Mouse (Mus musculus): ENCODE results near the gene Tead2. TPM values are rescaled to one million over a fixed set of nuclear protein-coding genes. Genes with fewer than 3 reads are reported as not detected.

Gene Tead2
- polyA plus RNA-seq, 1 experiment = 147 TPM

DNA sequence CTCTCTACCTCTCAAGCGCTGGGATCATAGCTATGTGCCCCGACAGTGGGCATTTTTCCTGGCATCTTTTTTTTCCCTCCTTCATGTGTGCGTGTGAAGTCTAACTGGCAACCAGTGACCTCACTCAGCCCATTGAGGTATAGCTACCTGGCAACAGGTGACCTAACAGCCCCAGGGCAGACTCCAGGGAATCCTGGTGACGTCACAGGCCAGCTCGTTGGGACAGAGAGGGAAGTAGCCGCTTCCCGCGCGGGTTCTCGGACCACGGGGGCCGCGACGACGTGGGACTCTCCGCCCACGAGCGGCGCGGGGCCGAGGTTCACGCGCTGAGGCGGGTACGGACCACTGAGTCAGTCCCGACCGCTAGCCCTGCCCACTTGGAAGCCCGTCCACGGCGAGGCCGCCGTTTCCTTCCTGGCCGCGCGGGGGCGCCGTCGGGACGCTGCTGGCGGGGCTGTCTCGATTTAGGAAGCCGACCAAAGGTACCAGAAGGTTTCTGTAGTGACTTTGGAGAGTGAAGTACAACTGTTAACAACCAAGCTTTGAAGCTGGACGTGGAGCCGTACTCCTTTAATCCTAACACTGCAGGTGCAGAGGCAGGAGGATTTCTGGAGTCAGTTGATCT lies 61.7 kb downstream of the Tead2 start, which contains the start of gene Slc6a21:
TSS of gene Slc6a21 (plus strand) at position 378 of the 625 bp plus-strand sequence.
- TF ChIP-seq EP300 (IDR thresholded peaks at IDR 0.05; ENCODE audit: insufficient read depth, low read depth, low read length) (no peak), CTCF (IDR thresholded peaks at IDR 0.05; ENCODE audit: low read depth, low read length) (peak; percentile 87)
- H3K27ac ChIP-seq (ENCODE audit: insufficient read depth, low read length) = no peak within 1 kb of the TSS

More for the DNA sequence above, 61.7 kb downstream of the Tead2 start, which contains the start of gene Slc6a21:
- H3K36me3 ChIP-seq (ENCODE audit: control insufficient read depth, insufficient read depth, low read length, poor library complexity, severe bottlenecking) = no peaks in the 10 kb centered on the region
- H3K4me1 ChIP-seq (ENCODE audit: control insufficient read depth, insufficient read depth, low read length) = peaks cover 2% of the 10 kb centered on the region
- H3K9me3 ChIP-seq (replicated peaks; ENCODE audit: control insufficient read depth, insufficient read depth, low read length, poor library complexity, severe bottlenecking) = no peaks in the 10 kb centered on the region
- peak within 1 kb of the TSS; percentile 66 for H3K4me3 ChIP-seq (ENCODE audit: low read depth, low read length)
- H3K9ac ChIP-seq (ENCODE audit: low read depth, poor library complexity, severe bottlenecking) = peak within 1 kb of the TSS; percentile 17; the same call in 1 of the 2 replicates
- H3K27me3 ChIP-seq (ENCODE audit: control insufficient read depth, insufficient read depth, low read length, poor library complexity, severe bottlenecking) = no peaks in the 10 kb centered on the region

Other genes with a start within 250 kb of the Tead2 start
- 73.3 and 84.5 TPM in 2 replicates for gene Cpt1c, start 240.9 kb upstream of the Tead2 start, polyA plus RNA-seq (2011; ENCODE audit: insufficient read depth, insufficient read length, low read depth, missing spikeins)
- gene Prmt1, start 229.2 kb upstream of the Tead2 start, polyA plus RNA-seq (2011; ENCODE audit: insufficient read depth, insufficient read length, low read depth, missing spikeins) = 461 and 485 TPM in 2 replicates
- 56.1 and 57.5 TPM in 2 replicates for gene Irf3, start 218.1 kb upstream of the Tead2 start, polyA plus RNA-seq (2011; ENCODE audit: insufficient read depth, insufficient read length, low read depth, missing spikeins)
- gene Bcl2l12, start 217.0 kb upstream of the Tead2 start, polyA plus RNA-seq (2011; ENCODE audit: insufficient read depth, insufficient read length, low read depth, missing spikeins) = 41.9 and 46.8 TPM in 2 replicates
- 64.2 and 73.2 TPM in 2 replicates for gene Scaf1, start 199.4 kb upstream of the Tead2 start, polyA plus RNA-seq (2011; ENCODE audit: insufficient read depth, insufficient read length, low read depth, missing spikeins)
- gene Rras, start 197.8 kb upstream of the Tead2 start, polyA plus RNA-seq (2011; ENCODE audit: insufficient read depth, insufficient read length, low read depth, missing spikeins) = 72.4 and 80.4 TPM in 2 replicates
- gene Prr12, start 162.9 kb upstream of the Tead2 start, polyA plus RNA-seq (2011; ENCODE audit: insufficient read depth, insufficient read length, low read depth, missing spikeins) = 35.0 and 35.5 TPM in 2 replicates
- 58.1 and 62.4 TPM in 2 replicates for gene Nosip, start 153.3 kb upstream of the Tead2 start, polyA plus RNA-seq (2011; ENCODE audit: insufficient read depth, insufficient read length, low read depth, missing spikeins)
- gene Prrg2, start 153.1 kb upstream of the Tead2 start, polyA plus RNA-seq (2011; ENCODE audit: insufficient read depth, insufficient read length, low read depth, missing spikeins) = 7.7 and 12.0 TPM in 2 replicates
- 66.7 and 88.2 TPM in 2 replicates for gene Rcn3, start 123.5 kb upstream of the Tead2 start, polyA plus RNA-seq (2011; ENCODE audit: insufficient read depth, insufficient read length, low read depth, missing spikeins)
- 2.0 and 2.5 TPM in 2 replicates for gene Fcgrt, start 111.9 kb upstream of the Tead2 start, polyA plus RNA-seq (2011; ENCODE audit: insufficient read depth, insufficient read length, low read depth, missing spikeins)
- 2,753 and 2,969 TPM in 2 replicates for gene Rps11, start 91.3 kb upstream of the Tead2 start, polyA plus RNA-seq (2011; ENCODE audit: insufficient read depth, insufficient read length, low read depth, missing spikeins)
- gene Rpl13a, start 87.0 kb upstream of the Tead2 start, polyA plus RNA-seq (2011; ENCODE audit: insufficient read depth, insufficient read length, low read depth, missing spikeins) = 3,729 and 4,020 TPM in 2 replicates
- not detected in 2 replicates for gene Gm45713, start 79.5 kb upstream of the Tead2 start, polyA plus RNA-seq (2011; ENCODE audit: insufficient read depth, insufficient read length, low read depth, missing spikeins)
- gene Flt3l, start 79.3 kb upstream of the Tead2 start, polyA plus RNA-seq (2011; ENCODE audit: insufficient read depth, insufficient read length, low read depth, missing spikeins) = 3.0 and 3.7 TPM in 2 replicates
- 38.5 and 43.6 TPM in 2 replicates for gene Pih1d1, start 61.5 kb upstream of the Tead2 start, polyA plus RNA-seq (2011; ENCODE audit: insufficient read depth, insufficient read length, low read depth, missing spikeins)
- gene Aldh16a1, start 61.2 kb upstream of the Tead2 start, polyA plus RNA-seq (2011; ENCODE audit: insufficient read depth, insufficient read length, low read depth, missing spikeins) = 36.9 and 44.2 TPM in 2 replicates
- gene Slc17a7, start 51.8 kb upstream of the Tead2 start, polyA plus RNA-seq (2011; ENCODE audit: insufficient read depth, insufficient read length, low read depth, missing spikeins) = 0.94 and 1.6 TPM in 2 replicates
- 0.68 and 1.2 TPM in 2 replicates for gene Gfy, start 36.2 kb upstream of the Tead2 start, polyA plus RNA-seq (2011; ENCODE audit: insufficient read depth, insufficient read length, low read depth, missing spikeins)
- not detected in 2 replicates for gene Pth2, start 34.8 kb upstream of the Tead2 start, polyA plus RNA-seq (2011; ENCODE audit: insufficient read depth, insufficient read length, low read depth, missing spikeins)
- gene Ccdc155, start 10.9 kb upstream of the Tead2 start, polyA plus RNA-seq (2011; ENCODE audit: insufficient read depth, insufficient read length, low read depth, missing spikeins) = 2.2 and 2.6 TPM in 2 replicates
- 4.2 and 8.6 TPM in 2 replicates for gene Dkkl1, start 3.6 kb upstream of the Tead2 start, polyA plus RNA-seq (2011; ENCODE audit: insufficient read depth, insufficient read length, low read depth, missing spikeins)
- gene Cd37, start 23.4 kb downstream of the Tead2 start, polyA plus RNA-seq (2011; ENCODE audit: insufficient read depth, insufficient read length, low read depth, missing spikeins) = 2.2 and 3.4 TPM in 2 replicates
- 0.55 and 0.63 TPM in 2 replicates for gene Slc6a16, start 25.3 kb downstream of the Tead2 start, polyA plus RNA-seq (2011; ENCODE audit: insufficient read depth, insufficient read length, low read depth, missing spikeins)
- gene Slc6a21, start 61.8 kb downstream of the Tead2 start, polyA plus RNA-seq (2011; ENCODE audit: insufficient read depth, insufficient read length, low read depth, missing spikeins) = not detected in 2 replicates
- 18.9 and 19.8 TPM in 2 replicates for gene Trpm4, start 118.0 kb downstream of the Tead2 start, polyA plus RNA-seq (2011; ENCODE audit: insufficient read depth, insufficient read length, low read depth, missing spikeins)
- gene Hrc, start 119.5 kb downstream of the Tead2 start, polyA plus RNA-seq (2011; ENCODE audit: insufficient read depth, insufficient read length, low read depth, missing spikeins) = 5.2 and 6.9 TPM in 2 replicates
- 7.2 and 9.3 TPM in 2 replicates for gene Ppfia3, start 151.3 kb downstream of the Tead2 start, polyA plus RNA-seq (2011; ENCODE audit: insufficient read depth, insufficient read length, low read depth, missing spikeins)
- 0.88 TPM in 1 of 2 replicates, not detected in the other for gene Lin7b, start 154.8 kb downstream of the Tead2 start, polyA plus RNA-seq (2011; ENCODE audit: insufficient read depth, insufficient read length, low read depth, missing spikeins)
- 686 and 799 TPM in 2 replicates for gene Snrnp70, start 180.0 kb downstream of the Tead2 start, polyA plus RNA-seq (2011; ENCODE audit: insufficient read depth, insufficient read length, low read depth, missing spikeins)
- gene Kcna7, start 189.9 kb downstream of the Tead2 start, polyA plus RNA-seq (2011; ENCODE audit: insufficient read depth, insufficient read length, low read depth, missing spikeins) = 0.41 TPM in 1 of 2 replicates, not detected in the other
- gene Ntf5, start 197.9 kb downstream of the Tead2 start, polyA plus RNA-seq (2011; ENCODE audit: insufficient read depth, insufficient read length, low read depth, missing spikeins) = 5.0 and 5.2 TPM in 2 replicates
- gene Lhb, start 205.1 kb downstream of the Tead2 start, polyA plus RNA-seq (2011; ENCODE audit: insufficient read depth, insufficient read length, low read depth, missing spikeins) = not detected in 2 replicates
- gene Gys1, start 219.1 kb downstream of the Tead2 start, polyA plus RNA-seq (2011; ENCODE audit: insufficient read depth, insufficient read length, low read depth, missing spikeins) = 24.4 and 26.7 TPM in 2 replicates
- gene Ruvbl2, start 222.3 kb downstream of the Tead2 start, polyA plus RNA-seq (2011; ENCODE audit: insufficient read depth, insufficient read length, low read depth, missing spikeins) = 263 and 267 TPM in 2 replicates
- 5,956 and 6,533 TPM in 2 replicates for gene Ftl1, start 244.1 kb downstream of the Tead2 start, polyA plus RNA-seq (2011; ENCODE audit: insufficient read depth, insufficient read length, low read depth, missing spikeins)